Mouse (Mus musculus): ENCODE results near the gene Ap1m2. TPM values are rescaled to one million over a fixed set of nuclear protein-coding genes. Genes with fewer than 3 reads are reported as not detected.
"Not testable (repeated sequence)": the region's sequence is repeated elsewhere in the genome, so short reads cannot be mapped to it uniquely, and the experiment has no call there.

Gene Ap1m2
- polyA plus RNA-seq, 1 experiment from 2014 or later = 0.62 TPM

DNA sequence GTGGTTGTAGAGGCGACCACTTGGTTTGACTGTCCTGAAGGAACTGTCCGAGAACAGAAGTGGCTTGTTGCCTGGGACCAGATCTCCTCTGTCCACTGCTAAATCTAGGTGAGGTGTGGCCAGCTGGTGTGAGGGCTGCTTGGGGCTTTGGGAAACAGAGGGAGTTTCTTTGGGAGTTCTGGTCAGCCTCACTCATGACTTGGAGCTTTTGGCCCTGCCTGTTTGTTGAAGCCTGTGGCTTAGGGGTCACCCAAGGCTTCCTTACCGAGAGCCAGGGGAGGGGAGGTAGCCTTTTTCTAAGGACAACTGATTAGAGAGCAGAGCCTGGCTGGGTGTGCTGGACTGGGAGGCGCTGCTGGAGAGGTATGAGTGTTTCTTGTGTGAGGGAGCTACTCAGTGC is 23.3 kb upstream of the Ap1m2 start:
- Histone ChIP-seq H3K27me3 (no peaks in the 10 kb centered on the region), H3K9ac (no peak overlapping the region), H3K9me3 (no peaks in the 10 kb centered on the region), H3K4me3 (no peak overlapping the region), H3K36me3 (peaks cover 8% of the 10 kb centered on the region), H3K4me1 (replicated peaks) (peaks cover 22% of the 10 kb centered on the region), H3K4me2 (no peak overlapping the region), H3K27ac (no peak overlapping the region)
- WGBS = 85% methylated on average over 4 of the region's 4 CpGs
- no peak for ATAC-seq (ENCODE audit: low FRiP score)

DNA sequence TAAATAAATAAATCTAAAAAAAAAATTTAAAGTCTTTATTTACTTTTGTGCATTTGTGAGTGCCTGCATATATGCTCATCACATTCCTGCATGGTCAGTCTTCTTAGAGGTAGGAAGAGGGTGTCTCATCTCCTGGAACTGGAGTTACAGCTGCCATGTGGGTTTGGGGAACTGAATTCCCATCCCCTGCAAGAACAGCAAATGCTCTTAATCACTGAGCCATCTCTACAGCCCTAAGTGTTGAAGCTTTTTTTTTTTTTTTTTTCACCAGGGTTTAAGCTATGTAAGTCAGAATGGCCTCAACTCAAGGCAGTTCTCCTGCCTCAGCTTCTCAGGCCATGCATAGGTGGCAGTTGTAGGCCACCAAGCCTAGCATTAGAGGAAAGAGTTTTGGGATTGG is 22.6 kb upstream of the Ap1m2 start:
- peaks cover 1% of the 10 kb centered on the region; the same call in 1 of the 2 replicates for H3K36me3 ChIP-seq
- no peak for ATAC-seq (ENCODE audit: low FRiP score)
- peaks cover 27% of the 10 kb centered on the region for H3K4me1 ChIP-seq (replicated peaks)
- H3K9me3 ChIP-seq = no peaks in the 10 kb centered on the region
- no peaks in the 10 kb centered on the region for H3K27me3 ChIP-seq
- H3K4me2 ChIP-seq = no peak overlapping the region
- no peak overlapping the region for H3K4me3 ChIP-seq
- no peak overlapping the region for H3K9ac ChIP-seq
- H3K27ac ChIP-seq = no peak overlapping the region

DNA sequence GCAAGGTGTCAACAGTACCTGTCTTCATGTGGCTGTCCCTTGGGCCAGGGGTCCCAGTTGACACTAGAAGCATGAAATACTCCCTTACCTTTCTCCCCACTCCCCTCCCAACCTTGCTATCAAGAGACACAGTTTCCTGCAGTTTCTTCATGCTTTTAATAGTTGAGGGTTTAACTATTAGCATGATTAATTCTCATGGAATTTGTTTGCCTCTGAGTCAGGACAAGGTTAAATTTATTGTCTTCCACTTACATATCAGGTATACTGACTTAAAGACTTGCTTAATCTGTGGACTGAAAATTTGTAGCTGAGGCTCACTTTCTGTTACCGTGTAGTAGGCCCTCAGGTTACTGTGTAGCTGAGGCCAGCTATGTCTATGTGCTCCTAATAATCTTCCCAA is 21.4 kb upstream of the Ap1m2 start:
- H3K27me3 ChIP-seq = no peaks in the 10 kb centered on the region
- 96% methylated on average over 1 of the region's 1 CpGs for WGBS
- 0 out of 2 replicates have a peak overlapping the region, but pooled peaks have one; percentile 55 for H3K27ac ChIP-seq
- H3K9ac ChIP-seq = no peak overlapping the region
- H3K4me3 ChIP-seq = no peak overlapping the region
- no peaks in the 10 kb centered on the region for H3K36me3 ChIP-seq
- H3K9me3 ChIP-seq = no peaks in the 10 kb centered on the region
- ATAC-seq (ENCODE audit: low FRiP score) = no peak
- H3K4me1 ChIP-seq (replicated peaks) = peaks cover 27% of the 10 kb centered on the region
- H3K4me2 ChIP-seq = no peak overlapping the region

DNA sequence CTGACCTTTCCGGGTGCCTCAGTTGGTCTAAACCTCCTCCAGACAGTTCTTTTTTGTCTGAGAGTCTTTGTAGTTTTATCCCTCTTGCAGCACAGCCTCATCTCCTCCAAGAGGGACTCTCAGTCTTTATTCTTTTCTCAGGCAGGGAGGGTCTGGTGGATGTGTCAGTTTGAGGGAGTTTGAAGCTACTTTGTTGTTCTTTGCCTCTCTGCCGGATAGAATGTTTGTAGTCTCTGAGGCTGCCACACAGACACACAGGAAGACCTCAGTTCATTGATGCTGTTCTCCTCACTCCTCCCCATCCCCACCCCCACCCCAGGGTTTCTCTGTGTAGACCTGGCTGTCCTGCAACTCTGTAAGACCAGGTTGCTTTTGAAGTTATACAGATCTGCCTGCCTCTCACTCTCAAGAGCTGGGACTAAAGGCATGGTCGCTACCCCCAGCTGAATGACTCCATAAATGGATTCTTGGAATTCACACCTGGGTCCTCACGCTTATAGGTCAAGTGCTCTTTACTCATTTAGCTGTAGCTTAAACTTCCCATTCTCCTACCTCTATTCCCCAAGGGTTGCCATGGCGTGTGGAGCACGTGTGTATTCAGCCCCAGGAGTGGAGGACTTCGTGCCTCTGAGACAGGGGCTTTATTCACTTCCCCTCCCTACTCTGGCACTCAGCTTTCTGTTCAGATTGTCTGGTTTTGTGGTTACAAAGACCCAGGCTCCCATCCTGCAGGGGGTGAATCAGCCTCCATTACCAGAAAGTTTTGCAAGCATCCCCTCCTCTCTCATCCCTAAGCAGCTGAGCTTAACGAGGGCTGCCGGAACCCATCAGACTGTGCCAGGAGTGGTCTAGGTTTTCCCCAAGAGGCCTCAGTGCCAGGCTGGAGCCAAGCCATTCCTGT is 20.3 kb upstream of the Ap1m2 start:
- WGBS = 33% methylated on average over 9 of the region's 9 CpGs
- Histone ChIP-seq H3K9me3 (no peaks in the 10 kb centered on the region), H3K9ac (no peak overlapping the region), H3K27me3 (no peaks in the 10 kb centered on the region), H3K4me1 (replicated peaks) (peaks cover 21% of the 10 kb centered on the region), H3K36me3 (no peaks in the 10 kb centered on the region), H3K27ac (peak overlapping the region; percentile 55), H3K4me3 (no peak overlapping the region), H3K4me2 (no peak overlapping the region)
- peak; percentile 70 for ATAC-seq (ENCODE audit: low FRiP score)

DNA sequence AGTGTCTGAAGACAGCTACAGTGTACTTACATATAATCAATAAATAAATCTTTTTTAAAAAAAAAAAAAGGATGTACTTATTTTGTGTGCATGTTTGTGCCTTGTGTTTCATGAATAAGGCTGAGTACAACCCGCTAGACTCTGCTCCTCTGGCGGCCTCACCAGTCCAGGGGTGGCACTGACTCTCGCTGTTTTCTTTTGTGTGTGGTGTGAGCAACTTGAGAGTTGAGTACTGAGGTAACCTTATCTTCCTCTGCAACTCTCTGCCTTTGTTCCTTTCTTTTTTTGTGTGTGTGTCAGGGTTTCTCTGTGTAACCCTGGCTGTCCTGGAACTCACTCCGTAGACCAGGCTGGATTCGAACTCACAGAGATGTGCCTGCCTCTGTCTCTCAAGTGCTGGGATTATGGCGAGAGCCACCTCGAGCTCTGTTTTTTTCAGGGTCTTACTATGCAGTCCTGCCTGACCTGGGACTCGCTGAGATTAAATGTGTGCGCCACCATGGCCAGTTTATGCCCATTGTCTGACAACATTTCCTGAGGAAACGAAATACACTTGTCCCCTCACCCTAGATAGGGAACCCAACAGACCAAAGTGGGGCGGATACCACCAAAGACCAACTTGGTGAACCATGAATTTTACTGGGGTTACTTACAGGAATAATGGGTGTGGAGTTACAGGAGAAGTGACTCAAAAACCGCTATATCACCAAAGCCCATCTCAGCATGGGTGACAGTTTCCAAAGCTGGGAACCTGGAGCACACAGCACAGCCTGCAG is 19.4 kb upstream of the Ap1m2 start:
- WGBS = 88% methylated on average over 12 of the region's 12 CpGs
- Histone ChIP-seq H3K9ac (no peak overlapping the region), H3K27ac (no peak overlapping the region), H3K27me3 (no peaks in the 10 kb centered on the region), H3K36me3 (0 out of 2 replicates have a peak, but pooled peaks cover 1% of the 10 kb centered on the region), H3K4me3 (no peak overlapping the region), H3K4me1 (replicated peaks) (peaks cover 21% of the 10 kb centered on the region), H3K9me3 (no peaks in the 10 kb centered on the region), H3K4me2 (no peak overlapping the region)
- ATAC-seq (ENCODE audit: low FRiP score) = no peak

DNA sequence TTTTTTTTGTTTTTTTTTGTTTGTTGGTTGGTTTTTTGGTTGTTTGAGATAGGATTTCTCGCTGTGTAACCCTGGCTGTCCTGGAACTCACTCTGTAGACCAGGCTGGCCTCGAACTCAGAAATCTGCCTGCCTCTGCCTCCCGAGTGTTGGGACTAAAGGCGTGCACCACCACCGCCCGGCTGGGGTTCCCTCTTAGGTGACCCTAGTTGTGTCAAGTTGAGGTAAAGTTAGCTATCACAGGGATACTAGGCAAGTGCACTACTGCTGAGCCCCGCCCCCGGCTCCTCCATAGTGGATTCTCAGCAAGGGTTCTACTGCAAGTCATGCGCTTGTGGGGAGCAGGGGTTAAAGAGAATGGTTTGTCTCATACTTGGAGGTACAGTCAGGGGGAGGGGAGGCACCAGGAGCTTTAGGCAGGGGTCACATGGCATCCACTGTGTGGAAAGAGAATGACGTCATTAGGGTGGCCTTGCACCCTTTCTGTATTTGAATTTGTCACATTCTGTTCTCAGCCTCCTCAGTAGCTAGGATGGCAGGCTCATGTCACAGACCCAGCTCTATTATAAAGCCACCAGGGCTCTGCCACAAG is 17.7 kb upstream of the Ap1m2 start:
- no peaks in the 10 kb centered on the region for H3K27me3 ChIP-seq
- peaks cover 21% of the 10 kb centered on the region for H3K4me1 ChIP-seq (replicated peaks)
- no peaks in the 10 kb centered on the region for H3K9me3 ChIP-seq
- 0 out of 2 replicates have a peak overlapping the region, but pooled peaks have one; percentile 15 for H3K27ac ChIP-seq
- H3K9ac ChIP-seq = no peak overlapping the region
- ATAC-seq (ENCODE audit: low FRiP score) = no peak
- H3K36me3 ChIP-seq = 0 out of 2 replicates have a peak, but pooled peaks cover 3% of the 10 kb centered on the region
- no peak overlapping the region for H3K4me2 ChIP-seq
- WGBS = 91% methylated on average over 10 of the region's 10 CpGs
- H3K4me3 ChIP-seq = no peak overlapping the region

DNA sequence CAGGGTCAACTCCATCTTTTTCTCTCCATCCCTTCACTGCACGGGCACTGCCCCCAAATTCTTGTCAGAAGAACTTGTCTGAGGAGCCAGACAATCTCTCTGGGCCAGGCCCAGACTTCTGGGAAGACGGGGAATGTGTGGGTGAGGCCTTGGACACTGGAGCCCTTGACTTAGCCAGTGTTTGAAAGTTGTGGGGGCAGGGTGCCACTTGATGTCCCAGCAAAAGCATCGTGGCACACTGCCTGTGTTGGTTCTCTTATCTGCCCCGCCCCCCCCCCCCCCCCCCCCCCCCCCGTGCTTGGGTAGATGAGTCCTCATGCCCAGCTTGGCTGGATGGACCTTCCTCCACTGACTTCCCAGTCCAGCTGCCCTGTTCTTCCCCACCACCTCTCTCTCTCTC is 16.9 kb upstream of the Ap1m2 start:
- 0 out of 2 replicates have a peak, but pooled peaks cover 5% of the 10 kb centered on the region for H3K36me3 ChIP-seq
- H3K27me3 ChIP-seq = no peaks in the 10 kb centered on the region
- ATAC-seq (ENCODE audit: low FRiP score) = no peak
- WGBS = 89% methylated on average over 3 of the region's 5 CpGs
- H3K9ac ChIP-seq = no peak overlapping the region
- H3K4me3 ChIP-seq = no peak overlapping the region
- no peak overlapping the region for H3K4me2 ChIP-seq
- peaks cover 21% of the 10 kb centered on the region for H3K4me1 ChIP-seq (replicated peaks)
- H3K9me3 ChIP-seq = no peaks in the 10 kb centered on the region
- H3K27ac ChIP-seq = no peak overlapping the region

DNA sequence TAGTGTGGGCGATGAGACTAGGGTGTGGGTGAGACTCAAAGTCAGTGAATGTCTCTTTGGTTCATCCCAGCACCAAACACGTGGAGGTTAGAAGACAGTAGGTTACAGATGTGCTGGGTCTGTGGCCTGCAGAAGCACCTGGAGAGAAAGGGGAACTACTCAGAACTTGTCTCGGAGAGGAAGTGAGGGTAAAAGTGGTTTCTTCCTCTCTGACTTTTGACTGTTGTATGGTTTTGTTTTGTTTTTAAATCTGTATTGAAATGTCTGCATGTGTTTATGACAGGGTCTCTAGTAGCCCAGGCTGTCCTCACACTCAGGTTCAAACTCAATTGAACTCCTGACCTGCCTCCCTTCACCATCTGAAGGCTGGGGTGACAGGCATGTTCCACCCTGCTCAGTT is 15.9 kb upstream of the Ap1m2 start:
- H3K4me2 ChIP-seq = no peak overlapping the region
- no peak overlapping the region for H3K27ac ChIP-seq
- peaks cover 18% of the 10 kb centered on the region for H3K4me1 ChIP-seq (replicated peaks)
- 78% methylated on average over 3 of the region's 3 CpGs for WGBS
- no peak for ATAC-seq (ENCODE audit: low FRiP score)
- no peak overlapping the region for H3K4me3 ChIP-seq
- H3K9ac ChIP-seq = no peak overlapping the region
- H3K27me3 ChIP-seq = no peaks in the 10 kb centered on the region
- H3K9me3 ChIP-seq = no peaks in the 10 kb centered on the region
- H3K36me3 ChIP-seq = 0 out of 2 replicates have a peak, but pooled peaks cover 5% of the 10 kb centered on the region

DNA sequence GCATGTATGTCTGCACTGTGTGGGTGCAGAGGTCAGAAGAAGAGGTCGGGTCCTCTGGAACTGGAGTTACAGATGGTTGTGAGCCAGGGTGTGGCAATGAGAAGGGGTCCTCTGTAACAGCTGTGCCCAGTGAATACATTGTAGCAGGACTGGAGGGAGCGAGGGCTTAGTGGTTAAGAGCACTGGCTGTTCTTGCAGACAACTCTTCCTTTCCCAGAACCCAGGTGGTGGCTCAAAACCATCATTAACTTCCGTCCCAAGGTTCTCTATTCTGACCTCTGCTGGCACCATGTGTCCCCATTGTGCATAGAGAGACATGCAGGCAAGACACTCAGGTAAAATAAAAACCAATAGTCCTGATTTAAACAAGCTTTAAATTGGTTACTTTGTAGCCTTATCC is 15.4 kb upstream of the Ap1m2 start:
- Histone ChIP-seq H3K9me3 (no peaks in the 10 kb centered on the region), H3K27ac (no peak overlapping the region), H3K27me3 (no peaks in the 10 kb centered on the region), H3K4me2 (no peak overlapping the region), H3K4me3 (no peak overlapping the region), H3K9ac (no peak overlapping the region), H3K36me3 (0 out of 2 replicates have a peak, but pooled peaks cover 5% of the 10 kb centered on the region), H3K4me1 (replicated peaks) (peaks cover 16% of the 10 kb centered on the region)
- WGBS = 60% methylated on average over 3 of the region's 3 CpGs
- ATAC-seq (ENCODE audit: low FRiP score) = no peak

DNA sequence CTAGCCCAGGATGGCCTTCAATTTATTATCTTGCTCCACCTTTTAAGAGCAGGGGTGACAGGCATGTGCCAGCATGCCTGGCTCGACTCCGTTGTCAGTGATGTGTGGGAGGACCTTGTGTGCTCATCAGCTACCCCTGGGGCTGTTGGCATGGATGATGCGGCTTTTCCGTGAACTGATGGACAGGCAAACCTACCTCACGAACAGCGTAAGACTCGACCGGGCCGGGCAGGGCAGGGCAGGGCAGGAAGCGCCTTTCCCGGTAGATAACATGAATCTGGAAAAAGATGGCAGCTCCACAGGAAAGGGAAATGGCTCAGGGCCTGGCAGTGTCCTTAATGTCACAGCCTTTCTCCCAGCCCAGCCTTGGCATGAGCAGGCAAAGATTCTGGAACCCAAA is 12.1 kb upstream of the Ap1m2 start:
- H3K4me2 ChIP-seq = no peak overlapping the region
- no peak overlapping the region for H3K4me3 ChIP-seq

DNA sequence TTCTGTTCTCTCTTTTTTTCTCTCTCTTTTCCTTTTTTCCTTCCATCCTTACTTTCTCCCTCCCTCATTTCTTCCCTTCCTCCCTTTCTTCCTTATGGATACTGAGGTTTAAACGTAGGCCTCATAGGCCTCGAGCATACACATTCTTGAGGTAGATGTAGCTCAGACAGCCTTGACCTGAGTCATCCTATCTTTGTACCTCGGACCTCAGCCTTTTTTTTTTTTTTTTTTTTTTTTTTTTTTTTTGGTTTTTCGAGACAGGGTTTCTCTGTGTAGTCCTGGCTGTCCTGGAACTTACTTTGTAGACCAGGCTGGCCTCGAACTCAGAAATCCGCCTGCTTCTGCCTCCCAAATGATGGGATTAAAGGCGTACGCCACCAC is 10.8 kb upstream of the Ap1m2 start:
- not testable (repeated sequence) for H3K4me3 ChIP-seq; H3K9me3 ChIP-seq; ATAC-seq (ENCODE audit: low FRiP score); H3K27me3 ChIP-seq; H3K27ac ChIP-seq; H3K36me3 ChIP-seq; H3K9ac ChIP-seq
- Histone ChIP-seq H3K4me2 (0 out of 2 replicates have a peak overlapping the region, but pooled peaks have one; percentile 96), H3K4me1 (replicated peaks) (peaks cover 21% of the 10 kb centered on the region)
- WGBS = 85% methylated on average over 8 of the region's 8 CpGs

More for the DNA sequence above, 12.1 kb upstream of the Ap1m2 start:
- Histone ChIP-seq H3K27me3 (no peaks in the 10 kb centered on the region), H3K27ac (no peak overlapping the region), H3K36me3 (0 out of 2 replicates have a peak, but pooled peaks cover 5% of the 10 kb centered on the region), H3K9ac (no peak overlapping the region), H3K9me3 (no peaks in the 10 kb centered on the region), H3K4me1 (replicated peaks) (peaks cover 21% of the 10 kb centered on the region)
- WGBS = 84% methylated on average over 11 of the region's 11 CpGs
- ATAC-seq (ENCODE audit: low FRiP score) = no peak
